Mouse (Mus musculus): ENCODE data around the gene 4930595D18Rik.

Gene 4930595D18Rik

GRCm38 (mm10) chr12:111188295-111188694 is 4.0 kb upstream of the 4930595D18Rik start:
- Histone ChIP-seq H3K27me3 (ENCODE audit: control insufficient read depth, insufficient read depth, low read length, poor library complexity, severe bottlenecking) (no peaks in the 10 kb centered on the region), H3K36me3 (ENCODE audit: control insufficient read depth, insufficient read depth, low read length, poor library complexity, severe bottlenecking) (peaks cover 8% of the 10 kb centered on the region)
- DNase-seq (ENCODE audit: low read depth, low spot score), result no peak

- DNase-seq (ENCODE audit: low read depth, low spot score), result no peak
- peaks cover 8% of the 10 kb centered on the region for H3K36me3 ChIP-seq (ENCODE audit: control insufficient read depth, insufficient read depth, low read length, poor library complexity, severe bottlenecking)
- no peaks in the 10 kb centered on the region for H3K27me3 ChIP-seq (ENCODE audit: control insufficient read depth, insufficient read depth, low read length, poor library complexity, severe bottlenecking)
Observed at GRCm38 (mm10) chr12:111186986-111187385, 2.7 kb upstream of the 4930595D18Rik start.

GRCm38 (mm10) chr12:111182378-111182777 is 1.9 kb downstream of the 4930595D18Rik start:
- Histone ChIP-seq H3K36me3 (ENCODE audit: control insufficient read depth, insufficient read depth, low read length, poor library complexity, severe bottlenecking) (peaks cover 3% of the 10 kb centered on the region; the same call in 1 of the 2 replicates), H3K27me3 (ENCODE audit: control insufficient read depth, insufficient read depth, low read length, poor library complexity, severe bottlenecking) (no peaks in the 10 kb centered on the region)
- no peak for DNase-seq (ENCODE audit: low read depth, low spot score)

- Histone ChIP-seq H3K27me3 (ENCODE audit: control insufficient read depth, insufficient read depth, low read length, poor library complexity, severe bottlenecking) (no peaks in the 10 kb centered on the region), H3K36me3 (ENCODE audit: control insufficient read depth, insufficient read depth, low read length, poor library complexity, severe bottlenecking) (peaks cover 3% of the 10 kb centered on the region; the same call in 1 of the 2 replicates)
- DNase-seq (ENCODE audit: low read depth, low spot score), result no peak
Observed at GRCm38 (mm10) chr12:111181848-111182247, 2.4 kb downstream of the 4930595D18Rik start.

GRCm38 (mm10) chr12:111178772-111179171 is 5.5 kb downstream of the 4930595D18Rik start:
- no peaks in the 10 kb centered on the region for H3K27me3 ChIP-seq (ENCODE audit: control insufficient read depth, insufficient read depth, low read length, poor library complexity, severe bottlenecking)

GRCm38 (mm10) chr12:111168891-111169290 is 15.4 kb downstream of the 4930595D18Rik start:
- no peak for DNase-seq (ENCODE audit: low read depth, low spot score)
- Histone ChIP-seq H3K27me3 (ENCODE audit: control insufficient read depth, insufficient read depth, low read length, poor library complexity, severe bottlenecking) (no peaks in the 10 kb centered on the region), H3K36me3 (ENCODE audit: control insufficient read depth, insufficient read depth, low read length, poor library complexity, severe bottlenecking) (no peaks in the 10 kb centered on the region; the same call in 1 of the 2 replicates)

More at GRCm38 (mm10) chr12:111178772-111179171, 5.5 kb downstream of the 4930595D18Rik start:
- peaks cover 7% of the 10 kb centered on the region; the same call in 1 of the 2 replicates for H3K36me3 ChIP-seq (ENCODE audit: control insufficient read depth, insufficient read depth, low read length, poor library complexity, severe bottlenecking)
- DNase-seq (ENCODE audit: low read depth, low spot score), result peak; percentile 56

- DNase-seq (ENCODE audit: low read depth, low spot score), result no peak
- H3K27me3 ChIP-seq (ENCODE audit: control insufficient read depth, insufficient read depth, low read length, poor library complexity, severe bottlenecking), result no peaks in the 10 kb centered on the region
- no peaks in the 10 kb centered on the region for H3K36me3 ChIP-seq (ENCODE audit: control insufficient read depth, insufficient read depth, low read length, poor library complexity, severe bottlenecking)
Observed at GRCm38 (mm10) chr12:111166681-111167289, 17.5 kb downstream of the 4930595D18Rik start.

GRCm38 (mm10) chr12:111165831-111166591 is 18.3 kb downstream of the 4930595D18Rik start, which contains the start of gene Traf3:
TSS of gene Traf3 (plus strand) at chr12:111166370.
- Histone ChIP-seq H3K36me3 (ENCODE audit: control insufficient read depth, insufficient read depth, low read length, poor library complexity, severe bottlenecking) (no peaks in the 10 kb centered on the region), H3K27me3 (ENCODE audit: control insufficient read depth, insufficient read depth, low read length, poor library complexity, severe bottlenecking) (no peaks in the 10 kb centered on the region)
- peak; percentile 92 for DNase-seq (ENCODE audit: low read depth, low spot score)

- Histone ChIP-seq H3K36me3 (ENCODE audit: control insufficient read depth, insufficient read depth, low read length, poor library complexity, severe bottlenecking) (no peaks in the 10 kb centered on the region), H3K27me3 (ENCODE audit: control insufficient read depth, insufficient read depth, low read length, poor library complexity, severe bottlenecking) (no peaks in the 10 kb centered on the region)
- peak; percentile 81 for DNase-seq (ENCODE audit: low read depth, low spot score)
Observed at GRCm38 (mm10) chr12:111165146-111165812, 19.0 kb downstream of the 4930595D18Rik start.

GRCm38 (mm10) chr12:111164310-111164751 is 20.0 kb downstream of the 4930595D18Rik start:
- H3K36me3 ChIP-seq (ENCODE audit: control insufficient read depth, insufficient read depth, low read length, poor library complexity, severe bottlenecking), result no peaks in the 10 kb centered on the region
- DNase-seq (ENCODE audit: low read depth, low spot score), result peak; percentile 93
- H3K27me3 ChIP-seq (ENCODE audit: control insufficient read depth, insufficient read depth, low read length, poor library complexity, severe bottlenecking), result no peaks in the 10 kb centered on the region

- no peaks in the 10 kb centered on the region for H3K36me3 ChIP-seq (ENCODE audit: control insufficient read depth, insufficient read depth, low read length, poor library complexity, severe bottlenecking)
- no peaks in the 10 kb centered on the region for H3K27me3 ChIP-seq (ENCODE audit: control insufficient read depth, insufficient read depth, low read length, poor library complexity, severe bottlenecking)
- DNase-seq (ENCODE audit: low read depth, low spot score), result no peak
Observed at GRCm38 (mm10) chr12:111162312-111163061, 21.8 kb downstream of the 4930595D18Rik start.

- no peak for DNase-seq (ENCODE audit: low read depth, low spot score)
- Histone ChIP-seq H3K27me3 (ENCODE audit: control insufficient read depth, insufficient read depth, low read length, poor library complexity, severe bottlenecking) (no peaks in the 10 kb centered on the region), H3K36me3 (ENCODE audit: control insufficient read depth, insufficient read depth, low read length, poor library complexity, severe bottlenecking) (no peaks in the 10 kb centered on the region)
Observed at GRCm38 (mm10) chr12:111161943-111162311, 22.4 kb downstream of the 4930595D18Rik start.

- DNase-seq (ENCODE audit: low read depth, low spot score), result no peak
- no peaks in the 10 kb centered on the region for H3K36me3 ChIP-seq (ENCODE audit: control insufficient read depth, insufficient read depth, low read length, poor library complexity, severe bottlenecking)
- H3K27me3 ChIP-seq (ENCODE audit: control insufficient read depth, insufficient read depth, low read length, poor library complexity, severe bottlenecking), result no peaks in the 10 kb centered on the region
Observed at GRCm38 (mm10) chr12:111160871-111161270, 23.4 kb downstream of the 4930595D18Rik start.

GRCm38 (mm10) chr12:111159659-111160428 is 24.4 kb downstream of the 4930595D18Rik start:
- H3K27me3 ChIP-seq (ENCODE audit: control insufficient read depth, insufficient read depth, low read length, poor library complexity, severe bottlenecking), result no peaks in the 10 kb centered on the region
- peak; percentile 98 for DNase-seq (ENCODE audit: low read depth, low spot score)
- no peaks in the 10 kb centered on the region for H3K36me3 ChIP-seq (ENCODE audit: control insufficient read depth, insufficient read depth, low read length, poor library complexity, severe bottlenecking)

All from splenic B cell, adult 2 months (primary cell).